Mouse (Mus musculus) fat pad, adult 2 months (tissue): ENCODE measurements around the gene Arhgef3.
A peak's percentile ranks its signal among the peaks of the same experiment; 100 is the strongest.

ENCODE experiments used
- DNase-seq: peaks from one replicate; pipeline ENCODE4 v3.0.0-alpha.2; 2011; ENCODE audit warnings: low read depth, low spot score; ENCODE audit errors: extremely low read depth

Gene Arhgef3

GRCm38 (mm10) chr14:27338034-27338708, 223.5 kb downstream of the Arhgef3 start:
- no peak for DNase-seq

DNA sequence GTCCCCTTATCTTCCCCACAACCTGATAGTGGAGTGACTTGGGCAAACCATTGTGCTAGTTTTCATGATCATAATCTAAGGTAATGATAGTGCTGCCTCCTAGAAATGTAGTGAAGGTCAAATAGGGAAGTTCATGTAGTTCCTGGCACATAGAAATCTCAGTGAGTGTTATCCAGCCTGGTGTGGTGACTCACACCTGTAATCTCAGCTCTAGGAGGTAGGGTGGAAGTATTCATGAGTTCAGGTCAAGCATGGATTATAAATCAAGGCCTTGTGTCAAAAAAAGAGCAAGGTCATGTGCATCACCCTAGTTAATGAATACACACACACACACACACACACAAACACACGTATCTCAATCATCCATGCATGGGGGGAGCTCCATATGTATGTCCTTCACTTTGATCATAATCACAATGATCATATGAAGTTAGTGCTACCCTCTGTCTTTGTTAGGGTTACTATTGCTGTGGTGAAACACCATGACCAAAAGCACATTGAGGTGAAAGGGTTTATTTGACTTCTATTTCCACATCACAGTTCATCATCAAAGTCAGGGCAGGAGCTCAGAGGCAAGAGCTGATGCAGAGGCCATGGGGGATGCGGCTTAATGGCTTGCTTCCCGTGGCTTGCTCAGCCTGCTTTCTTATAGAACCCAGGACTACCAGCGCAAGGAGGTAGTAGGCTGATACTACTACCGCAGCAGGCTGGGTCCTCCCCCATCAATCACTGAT, 226.2 kb downstream of the Arhgef3 start:
- no peak for DNase-seq

- no peak for DNase-seq
Observed at GRCm38 (mm10) chr14:27341486-27341885, 226.8 kb downstream of the Arhgef3 start.

GRCm38 (mm10) chr14:27342451-27342850, 227.8 kb downstream of the Arhgef3 start:
- no peak for DNase-seq

- DNase-seq, result no peak
Observed at GRCm38 (mm10) chr14:27344250-27344990, 229.7 kb downstream of the Arhgef3 start.

DNA sequence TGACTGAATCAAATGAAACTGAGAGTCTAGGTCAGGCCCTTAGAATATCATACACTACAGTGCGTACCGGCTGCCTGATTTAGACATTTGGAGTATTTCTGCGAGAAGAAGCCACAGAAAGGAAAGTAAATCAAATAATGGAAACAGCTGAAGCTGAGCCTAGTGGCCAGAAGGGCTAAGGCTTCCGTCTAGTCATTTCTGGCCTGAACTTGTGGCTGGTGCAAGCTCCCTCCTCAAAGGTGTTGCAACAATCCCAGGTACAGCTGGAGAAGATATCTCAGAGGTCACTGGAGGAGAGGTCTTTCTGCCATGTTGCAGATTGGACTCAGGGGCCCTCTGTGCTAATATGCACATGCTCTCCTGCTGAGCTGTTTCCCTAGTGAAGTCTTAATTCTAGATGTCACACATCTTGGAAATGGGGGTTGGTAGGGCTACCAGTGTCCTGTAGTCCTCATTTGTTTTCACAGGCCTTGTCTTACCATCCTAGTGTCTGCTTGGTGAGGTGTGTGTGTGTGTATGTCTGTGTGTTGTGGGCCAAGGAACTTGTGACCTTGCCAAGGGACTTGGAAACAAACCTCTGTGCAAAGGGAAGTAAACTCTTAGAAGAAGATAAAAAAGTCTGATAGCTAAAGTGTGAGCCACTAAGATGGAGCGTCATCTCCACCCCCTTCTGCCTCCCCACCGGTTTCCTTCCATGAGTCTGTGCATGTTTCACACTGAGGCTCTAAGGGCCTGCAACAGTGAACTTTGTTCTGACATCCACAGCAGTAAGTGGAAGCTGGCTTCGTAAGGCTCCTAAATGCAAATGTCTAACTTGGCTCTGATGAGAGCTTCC, 230.6 kb downstream of the Arhgef3 start:
- DNase-seq, result no peak

- no peak for DNase-seq
Observed at GRCm38 (mm10) chr14:27347224-27347623, 232.5 kb downstream of the Arhgef3 start.

- no peak for DNase-seq
Observed at GRCm38 (mm10) chr14:27347666-27348065, 233.0 kb downstream of the Arhgef3 start.

- DNase-seq, result no peak
Observed at GRCm38 (mm10) chr14:27348088-27348487, 233.4 kb downstream of the Arhgef3 start.

GRCm38 (mm10) chr14:27348656-27349055, 234.0 kb downstream of the Arhgef3 start:
- no peak for DNase-seq

DNA sequence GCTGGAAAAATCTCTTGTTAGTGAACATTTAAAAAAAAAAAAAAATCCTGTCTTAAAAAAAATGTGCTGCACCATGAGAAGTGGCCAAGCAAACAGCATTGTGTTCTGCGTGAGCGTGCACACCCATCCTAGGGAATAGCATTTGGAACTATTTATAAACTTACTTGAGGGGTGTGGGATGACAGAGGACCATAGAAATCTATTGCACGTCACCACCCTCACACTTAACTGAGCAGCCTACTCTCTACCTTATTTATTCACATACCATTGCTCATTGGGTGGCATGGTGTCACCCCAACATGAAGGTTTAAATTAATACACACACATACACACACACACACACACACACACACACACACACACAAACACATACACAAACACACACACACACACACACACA, 234.4 kb downstream of the Arhgef3 start:
- no peak for DNase-seq

- peak; percentile 71 for DNase-seq
Observed at GRCm38 (mm10) chr14:27349828-27350729, 235.4 kb downstream of the Arhgef3 start.

- DNase-seq, result no peak
Observed at GRCm38 (mm10) chr14:27351051-27351475, 236.4 kb downstream of the Arhgef3 start.

DNA sequence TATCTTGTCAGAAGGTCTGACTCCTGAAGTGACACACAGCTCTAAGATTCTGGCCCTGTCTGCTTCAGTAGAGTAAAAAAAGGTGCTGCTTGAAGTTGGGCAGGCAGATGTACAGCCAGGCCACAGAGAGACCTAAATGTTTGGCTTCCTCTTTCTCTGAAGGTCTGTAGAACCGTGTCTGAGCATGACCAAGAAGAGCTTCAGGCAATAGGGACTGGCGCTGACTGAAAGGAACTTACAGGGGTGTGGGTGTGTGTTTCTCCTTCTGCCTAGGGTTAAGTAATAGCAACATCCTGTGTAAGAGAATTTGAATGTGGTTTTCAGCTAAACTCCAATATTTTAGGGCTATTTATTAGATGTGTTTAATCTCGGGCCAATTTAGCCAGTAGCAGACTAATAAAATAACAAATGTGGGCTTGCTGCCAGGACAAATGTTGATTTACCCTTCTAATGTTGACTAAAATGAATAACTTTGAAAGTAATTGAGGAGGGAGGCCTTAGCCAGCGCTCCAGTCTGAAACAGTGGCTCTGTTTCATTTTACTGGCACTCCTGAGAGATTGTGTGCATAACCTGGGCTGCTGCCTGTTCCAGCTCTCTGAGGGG, 236.9 kb downstream of the Arhgef3 start:
- DNase-seq, result peak; percentile 96

DNA sequence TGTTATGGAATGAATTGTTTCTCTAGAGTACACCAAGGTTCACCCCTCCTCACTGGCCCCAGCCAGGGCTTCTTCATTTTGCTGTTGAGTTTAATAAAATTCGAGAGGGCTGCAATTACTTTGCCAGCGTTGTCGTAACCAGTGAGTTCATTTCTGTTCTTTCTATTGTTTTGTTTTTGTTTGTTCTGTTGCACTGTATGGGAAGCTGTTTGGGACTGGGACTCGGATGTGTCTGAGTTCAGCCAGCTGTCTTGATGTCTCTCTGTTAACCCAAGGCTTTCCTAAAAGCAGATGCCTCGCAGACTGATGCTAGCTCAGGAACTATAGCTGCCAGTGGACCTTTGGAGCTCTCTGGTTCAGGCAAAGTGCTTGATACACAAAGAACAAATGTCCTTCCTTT, 237.8 kb downstream of the Arhgef3 start:
- no peak for DNase-seq

GRCm38 (mm10) chr14:27355151-27355550, 240.5 kb downstream of the Arhgef3 start:
- no peak for DNase-seq

GRCm38 (mm10) chr14:27355937-27356336, 241.2 kb downstream of the Arhgef3 start:
- no peak for DNase-seq

DNA sequence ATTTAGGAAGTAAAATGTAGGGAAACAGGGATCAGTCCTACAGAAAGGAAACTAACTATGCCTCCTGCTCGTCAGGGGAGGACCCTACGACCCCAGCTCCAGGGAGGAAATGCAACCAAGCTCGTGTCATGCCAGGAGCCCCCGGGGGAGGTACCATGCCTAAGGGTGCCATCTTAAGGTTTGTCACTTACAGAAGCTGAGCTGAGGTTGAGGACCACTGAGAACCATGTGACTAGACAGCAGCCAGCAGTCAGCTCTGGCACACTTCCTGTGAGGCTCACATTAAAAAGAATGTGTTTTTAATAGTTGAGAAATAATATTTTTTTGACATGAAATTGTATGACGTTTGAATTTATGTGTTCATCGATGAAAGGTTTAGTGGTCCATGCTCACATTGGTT, 242.4 kb downstream of the Arhgef3 start:
- DNase-seq, result no peak

- DNase-seq, result no peak
Observed at GRCm38 (mm10) chr14:27358202-27358601, 243.5 kb downstream of the Arhgef3 start.
